Comparison of ENCODE assay signal across 1 mouse cellular context in the genomic region with DNA sequence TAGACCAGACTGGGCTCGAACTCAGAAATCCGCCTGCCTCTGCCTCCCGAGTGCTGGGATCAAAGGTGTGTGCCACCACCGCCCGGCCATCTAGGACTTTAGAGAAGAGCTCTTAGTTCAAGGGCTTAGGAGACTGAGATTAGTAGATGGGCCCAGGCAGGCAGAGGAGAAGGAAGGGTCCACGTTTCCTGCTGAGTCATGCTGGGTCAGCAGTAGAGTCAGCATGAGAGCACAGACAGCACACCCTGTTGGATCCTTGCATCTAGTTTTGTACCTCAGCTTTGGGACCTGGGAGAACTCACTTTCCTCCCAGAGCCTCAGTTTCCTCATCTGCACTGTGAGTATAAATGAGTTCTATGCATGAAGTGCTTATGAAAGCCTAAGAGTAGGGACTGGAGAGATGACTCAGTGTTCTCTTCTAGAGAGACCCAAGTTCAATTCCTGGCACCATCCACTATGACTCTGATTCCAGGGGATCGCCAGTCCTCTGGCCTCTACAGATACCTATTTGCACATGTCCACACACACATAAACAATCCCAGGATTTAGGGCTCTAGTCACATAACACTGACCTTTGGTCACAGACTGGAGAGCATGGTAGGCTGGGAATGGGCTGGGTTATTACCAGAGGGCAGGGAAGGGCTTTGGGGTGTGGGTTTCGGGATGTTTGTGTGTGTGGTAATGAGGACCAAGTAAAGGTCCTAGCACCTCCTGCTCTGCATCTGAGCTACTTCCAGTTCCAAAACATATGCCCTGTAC.
TF ChIP-seq lines count a peak whose summit lies in the region.

No protein-coding gene starts in this region.

TF ChIP-seq in MEL, 35 proteins besides CTCF, POLR2A, EP300 and RAD21:
- TF ChIP-seq CHD1 (IDR thresholded peaks at IDR 0.05; ENCODE audit: low read depth, low read length) (no peak), POLR2AphosphoS5 (IDR thresholded peaks at IDR 0.05; ENCODE audit: borderline replicate concordance, low read depth, low read length) (no peak), MAFK (IDR thresholded peaks at IDR 0.05; ENCODE audit: borderline replicate concordance, low read depth, low read length) (peak; percentile 88), ETS1 (IDR thresholded peaks at IDR 0.05; ENCODE audit: low read depth, low read length) (no peak), MYC (IDR thresholded peaks at IDR 0.05; ENCODE audit: low read depth, low read length) (no peak), TAL1 (IDR thresholded peaks at IDR 0.05; ENCODE audit: low read length) (no peak), JUND (IDR thresholded peaks at IDR 0.05; ENCODE audit: low read depth, low read length) (no peak), GABPA (IDR thresholded peaks at IDR 0.05; ENCODE audit: low read depth, low read length) (peak; percentile 99), USF2 (IDR thresholded peaks at IDR 0.05; ENCODE audit: borderline replicate concordance in 1 of 2, insufficient read depth in 1 of 2, low read depth in 1 of 2, low read length in 2 of 2) (no peak)
